Mouse (Mus musculus) MEL-GATA-1-ER (cell line): Measurements from ENCODE around the gene Josd2.

Source experiments
- DNase-seq: peaks from one replicate; pipeline ENCODE4 v3.0.0-alpha.2; 2012; ENCODE audit warnings: low read depth; ENCODE audit errors: extremely low read depth

Gene Josd2

DNA sequence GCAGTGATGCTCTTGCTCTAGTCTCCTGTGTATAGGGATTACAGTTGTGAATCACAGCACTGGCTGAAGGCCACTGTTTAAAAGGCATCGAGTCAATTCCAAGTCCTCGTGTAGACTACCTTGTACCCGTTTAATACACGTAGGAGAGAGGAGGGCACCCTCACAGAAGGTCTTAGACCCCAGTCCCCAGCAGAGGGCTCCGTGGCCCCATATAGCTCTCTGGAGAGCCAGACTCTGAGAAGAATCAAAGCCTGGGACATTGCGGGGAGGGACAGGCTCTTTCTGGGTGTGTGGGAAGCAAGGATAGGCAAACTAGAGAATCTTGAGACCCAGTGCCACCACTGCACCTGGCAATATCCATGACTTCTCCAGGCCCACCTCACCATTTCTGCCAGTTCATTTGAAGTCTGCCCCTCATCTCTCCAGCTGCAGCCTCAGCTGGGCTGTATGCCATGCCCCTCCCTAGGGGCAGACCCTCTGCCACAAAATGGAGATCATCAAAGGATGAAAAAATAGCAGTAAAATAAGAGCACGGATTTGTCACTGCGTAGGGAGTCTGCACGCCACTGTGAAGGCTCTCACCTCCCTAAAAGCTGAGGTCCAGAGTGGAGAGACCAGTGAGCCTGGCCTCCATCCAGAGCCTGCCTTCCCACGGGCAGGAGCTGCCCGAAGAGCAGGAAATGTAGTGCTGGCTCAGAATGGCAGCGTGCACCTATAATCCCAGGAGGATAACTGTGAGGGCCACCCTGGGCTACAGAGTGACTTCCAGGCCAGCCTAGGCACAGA lies 21.5 kb upstream of the Josd2 start:
- DNase-seq = no peak

DNA sequence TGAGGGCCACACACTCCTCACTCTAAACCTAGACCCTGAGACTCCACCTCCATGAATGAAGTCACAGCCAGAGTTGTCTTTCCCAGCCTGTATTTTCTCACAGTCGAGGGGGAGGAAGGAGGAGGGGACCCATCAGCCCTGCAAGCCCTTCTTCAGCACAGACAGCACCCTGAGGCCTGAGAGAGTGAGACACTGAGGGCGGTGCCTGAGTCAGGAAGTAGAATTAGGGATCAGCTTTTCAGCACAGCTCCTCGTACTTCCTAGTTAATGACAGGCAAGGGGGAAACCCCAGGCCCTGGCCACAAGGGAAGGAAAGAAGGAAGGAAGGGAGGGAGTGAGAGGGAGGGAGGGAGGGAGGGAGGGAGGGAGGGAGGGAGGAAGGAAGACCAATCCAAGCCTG lies 14.5 kb upstream of the Josd2 start:
- DNase-seq = no peak

DNA sequence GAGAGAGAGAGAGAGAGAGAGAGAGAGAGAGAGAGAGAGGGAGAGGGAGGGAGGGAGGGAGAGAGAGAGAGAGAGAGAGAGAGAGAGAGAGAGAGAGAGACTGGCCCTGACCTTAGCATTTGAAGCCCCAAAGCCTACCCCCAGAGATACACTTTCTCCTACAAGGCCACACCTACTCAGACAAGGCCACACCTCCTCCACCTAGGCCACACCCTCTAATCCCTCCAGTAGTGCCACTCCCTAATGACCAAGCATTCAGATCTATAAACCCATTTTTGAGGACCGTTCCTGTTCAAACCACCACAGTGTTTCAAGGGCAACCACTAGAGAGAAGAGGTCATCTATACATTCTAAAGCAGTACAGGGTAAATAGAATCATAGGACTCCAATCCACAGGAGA lies 11.5 kb upstream of the Josd2 start:
- no peak for DNase-seq

DNA sequence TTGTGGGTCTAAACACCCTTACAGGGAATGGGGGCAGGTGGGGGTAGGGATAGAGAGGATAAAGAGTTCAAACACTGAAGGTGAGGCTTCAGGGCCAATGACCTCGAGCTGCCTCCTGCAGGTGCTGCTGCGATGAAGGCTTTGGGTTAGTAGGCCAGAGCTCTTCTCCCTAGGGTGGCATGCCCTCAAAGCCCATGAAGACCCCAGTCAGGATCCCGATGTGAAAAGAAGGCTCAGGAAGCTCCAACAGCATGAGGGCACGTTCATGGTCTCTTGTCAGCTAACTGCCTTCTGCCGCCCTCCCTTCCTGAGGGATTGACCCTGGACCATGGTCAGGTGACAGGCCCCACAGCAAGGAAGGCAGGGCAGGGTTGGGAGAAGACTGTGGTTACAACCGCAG lies 7.7 kb upstream of the Josd2 start:
- DNase-seq = no peak

DNA sequence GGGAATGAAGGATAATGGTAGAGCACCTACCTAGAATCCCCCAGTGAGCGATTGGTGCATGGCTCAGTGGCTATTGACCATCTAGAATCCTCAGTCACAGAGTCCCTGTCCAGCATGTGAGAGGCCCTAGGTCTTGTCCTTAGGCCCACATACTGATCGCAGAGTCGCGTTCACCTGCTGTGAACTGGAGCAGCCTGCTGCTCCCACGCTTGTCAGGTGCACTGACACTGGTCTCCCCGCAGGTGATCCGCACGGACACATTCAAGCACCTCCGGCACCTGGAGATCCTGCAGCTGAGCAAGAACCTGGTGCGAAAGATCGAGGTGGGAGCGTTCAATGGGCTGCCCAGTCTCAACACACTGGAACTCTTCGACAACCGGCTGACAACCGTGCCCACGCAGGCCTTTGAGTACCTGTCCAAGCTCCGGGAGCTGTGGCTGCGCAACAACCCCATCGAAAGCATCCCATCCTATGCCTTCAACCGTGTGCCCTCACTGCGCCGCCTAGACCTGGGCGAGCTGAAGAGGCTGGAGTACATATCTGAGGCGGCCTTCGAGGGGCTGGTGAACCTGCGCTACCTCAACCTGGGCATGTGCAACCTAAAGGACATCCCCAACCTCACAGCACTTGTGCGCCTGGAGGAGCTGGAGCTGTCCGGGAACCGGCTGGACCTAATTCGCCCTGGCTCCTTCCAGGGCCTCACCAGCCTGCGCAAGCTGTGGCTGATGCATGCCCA lies 6.8 kb upstream of the Josd2 start:
- DNase-seq = no peak

DNA sequence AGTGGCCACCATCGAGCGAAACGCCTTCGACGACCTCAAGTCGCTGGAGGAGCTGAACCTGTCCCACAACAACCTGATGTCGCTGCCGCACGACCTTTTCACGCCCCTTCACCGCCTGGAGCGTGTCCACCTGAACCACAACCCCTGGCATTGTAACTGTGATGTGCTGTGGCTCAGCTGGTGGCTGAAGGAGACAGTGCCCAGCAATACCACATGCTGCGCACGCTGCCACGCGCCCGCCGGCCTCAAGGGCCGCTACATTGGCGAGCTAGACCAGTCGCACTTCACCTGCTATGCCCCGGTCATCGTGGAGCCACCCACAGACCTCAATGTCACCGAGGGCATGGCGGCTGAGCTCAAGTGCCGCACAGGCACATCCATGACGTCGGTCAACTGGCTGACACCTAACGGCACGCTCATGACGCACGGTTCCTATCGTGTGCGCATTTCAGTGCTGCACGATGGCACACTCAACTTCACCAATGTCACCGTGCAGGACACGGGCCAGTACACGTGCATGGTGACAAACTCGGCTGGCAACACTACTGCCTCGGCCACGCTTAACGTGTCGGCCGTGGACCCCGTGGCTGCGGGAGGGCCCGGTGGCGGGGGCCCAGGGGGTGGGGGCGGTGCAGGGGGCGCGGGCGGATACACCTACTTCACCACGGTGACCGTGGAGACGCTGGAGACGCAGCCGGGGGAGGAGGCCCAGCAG lies 6.1 kb upstream of the Josd2 start:
- DNase-seq = no peak

DNA sequence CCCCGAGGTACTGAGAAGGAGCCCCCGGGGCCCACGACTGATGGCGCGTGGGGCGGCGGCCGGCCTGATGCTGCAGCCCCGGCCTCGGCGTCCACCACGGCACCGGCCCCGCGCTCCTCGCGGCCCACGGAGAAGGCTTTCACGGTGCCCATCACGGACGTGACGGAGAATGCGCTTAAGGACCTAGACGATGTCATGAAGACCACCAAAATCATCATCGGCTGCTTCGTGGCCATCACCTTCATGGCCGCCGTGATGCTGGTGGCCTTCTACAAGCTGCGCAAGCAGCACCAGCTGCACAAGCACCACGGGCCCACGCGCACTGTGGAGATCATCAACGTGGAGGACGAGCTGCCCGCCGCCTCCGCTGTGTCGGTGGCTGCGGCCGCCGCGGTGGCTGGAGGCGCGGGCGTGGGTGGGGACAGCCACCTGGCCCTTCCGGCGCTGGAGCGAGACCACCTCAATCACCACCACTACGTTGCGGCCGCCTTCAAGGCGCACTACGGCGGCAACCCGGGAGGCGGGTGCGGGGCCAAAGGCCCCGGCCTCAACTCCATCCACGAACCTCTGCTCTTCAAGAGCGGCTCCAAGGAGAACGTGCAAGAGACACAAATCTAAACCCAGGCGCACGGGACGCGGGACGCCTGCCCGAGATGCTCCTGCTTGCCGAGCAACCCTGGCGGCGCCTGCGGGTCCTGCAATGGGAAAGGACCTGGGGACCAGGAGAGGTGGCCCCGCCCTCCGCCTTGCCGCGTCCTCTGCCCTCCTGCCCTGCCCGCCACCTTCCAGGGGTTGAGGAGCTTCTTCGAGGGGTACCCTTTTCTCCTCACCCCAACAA lies 5.3 kb upstream of the Josd2 start:
- no peak for DNase-seq

DNA sequence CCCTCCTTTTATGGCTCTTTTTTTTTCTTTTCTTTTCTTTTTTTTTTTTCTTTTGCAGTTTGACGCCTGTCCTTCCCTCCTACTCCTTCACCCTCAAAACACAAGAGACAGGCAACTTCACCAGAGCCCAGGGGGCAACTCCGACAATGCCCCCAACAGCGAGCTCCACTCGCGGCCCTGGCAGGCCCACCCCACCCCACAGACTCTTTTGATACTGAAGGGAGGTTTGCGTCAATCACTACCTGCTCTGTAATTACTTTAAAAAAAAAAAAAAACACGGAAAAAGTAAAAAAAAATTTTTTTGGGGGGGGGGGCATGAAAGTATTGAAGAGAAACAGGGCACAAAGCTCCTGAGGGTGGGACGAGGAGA lies 4.7 kb upstream of the Josd2 start:
- no peak for DNase-seq

DNA sequence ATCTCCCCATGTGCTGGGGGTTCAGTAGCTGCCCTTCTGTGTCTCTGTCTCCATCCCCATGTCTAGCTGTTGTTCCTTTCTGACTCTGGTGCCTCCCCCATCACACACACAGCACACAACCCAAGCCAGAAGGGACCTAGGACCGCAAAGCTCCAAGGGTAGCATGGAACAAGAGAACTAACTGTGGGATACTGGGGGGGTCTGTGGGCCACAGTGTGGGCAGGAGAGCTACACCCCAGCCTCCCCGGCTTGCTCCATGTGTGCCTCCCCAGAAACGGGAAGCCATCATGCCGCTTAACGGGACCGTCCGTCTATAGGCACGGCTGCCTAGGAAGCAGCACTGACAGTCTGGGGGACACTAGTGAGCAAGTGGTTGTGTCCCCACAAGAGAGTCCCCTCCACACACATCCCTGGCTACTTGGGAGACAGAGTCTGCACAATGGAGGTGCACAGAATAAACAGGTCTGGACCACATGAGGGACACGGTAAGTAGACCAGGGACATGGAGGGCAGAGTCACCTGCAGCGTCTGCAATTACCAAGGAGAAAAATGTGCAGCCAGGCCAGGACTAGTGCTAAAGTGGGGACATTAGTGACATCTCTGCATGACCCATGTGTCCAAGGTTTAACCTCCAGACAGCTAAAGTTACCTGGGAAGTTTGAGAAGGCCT lies 4.1 kb upstream of the Josd2 start:
- no peak for DNase-seq

DNA sequence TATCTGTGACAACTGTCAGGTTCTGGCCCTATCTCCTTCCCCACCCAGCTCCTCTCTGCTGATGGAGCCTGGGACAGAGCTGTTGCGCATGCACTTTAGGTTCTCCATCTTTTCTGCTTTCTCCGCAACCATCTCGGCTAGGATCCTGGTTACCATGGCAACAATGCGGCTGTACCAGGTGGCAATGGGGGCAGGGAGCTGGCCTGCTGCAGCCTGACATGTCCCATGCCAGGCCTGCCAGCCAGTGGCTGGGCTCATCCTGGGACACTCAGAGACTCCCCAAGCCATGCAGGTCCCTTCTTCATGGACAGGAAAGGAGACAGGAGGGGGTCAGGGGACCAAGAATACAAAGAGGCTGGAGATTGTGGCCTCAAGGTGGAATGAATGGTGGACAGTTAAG lies 3.3 kb upstream of the Josd2 start:
- no peak for DNase-seq

DNA sequence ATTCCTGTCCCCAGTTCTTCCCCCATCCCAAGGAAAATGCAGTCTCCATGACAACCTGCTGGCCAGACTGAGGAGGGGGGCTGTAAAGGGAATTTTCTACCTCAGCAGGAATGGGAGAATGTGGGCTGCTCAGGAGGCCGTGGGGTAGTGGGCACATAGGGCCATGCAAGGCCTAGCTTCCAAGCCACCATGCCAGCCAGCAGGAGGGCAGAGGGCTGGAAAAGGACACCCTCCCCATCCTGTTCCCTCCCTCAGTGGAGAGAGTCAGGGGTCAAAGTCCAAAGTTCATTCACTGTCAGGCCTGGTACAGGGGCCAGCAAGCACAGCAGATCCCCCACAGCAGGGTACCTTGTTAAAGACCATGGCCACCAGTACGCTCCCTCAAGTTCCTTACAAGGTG lies 2.7 kb upstream of the Josd2 start, which contains the start of gene Aspdh:
Aspdh (plus strand) TSS at position 281 of the 400 bp plus-strand sequence.
- no peak for DNase-seq

DNA sequence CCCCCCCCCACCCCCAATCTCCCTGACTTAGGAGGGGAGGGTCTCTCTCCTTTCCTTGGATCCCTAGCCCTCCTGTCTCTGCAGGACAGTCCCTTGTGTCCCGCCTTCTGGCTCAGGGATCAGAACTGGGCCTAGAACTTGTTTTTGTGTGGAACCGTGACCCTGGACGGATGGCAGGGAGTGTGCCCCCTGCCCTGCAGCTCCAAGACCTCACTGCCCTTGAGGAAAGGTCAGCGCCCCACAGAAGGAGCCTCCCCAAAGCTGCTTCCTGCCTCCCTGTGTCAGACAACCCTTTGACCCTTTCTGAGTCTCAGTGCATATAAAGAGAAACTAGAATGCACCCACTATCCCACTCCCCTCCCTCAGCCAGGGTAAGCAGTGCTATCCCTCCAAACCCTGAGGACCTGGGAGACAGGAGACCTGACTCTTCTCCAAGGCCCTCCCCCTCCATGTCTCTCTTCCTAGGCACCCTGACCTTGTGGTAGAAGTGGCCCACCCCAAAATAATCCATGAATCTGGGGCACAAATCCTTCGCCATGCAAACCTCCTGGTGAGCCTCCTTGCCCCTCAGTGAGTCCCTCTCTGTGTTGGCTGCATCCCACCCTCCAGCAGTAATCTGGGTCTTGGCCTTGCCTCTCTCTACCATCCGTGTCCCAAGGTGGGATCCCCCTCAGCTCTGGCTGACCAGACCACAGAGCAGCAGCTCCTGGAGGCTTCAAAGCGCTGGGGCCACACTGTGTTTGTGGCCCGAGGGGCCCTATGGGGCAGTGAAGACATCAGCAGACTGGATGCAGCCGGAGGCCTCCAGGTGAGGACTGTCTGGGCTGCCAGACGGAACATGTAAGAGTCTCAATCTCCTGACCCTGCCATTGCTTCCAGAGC lies 1.5 kb upstream of the Josd2 start:
- no peak for DNase-seq

DNA sequence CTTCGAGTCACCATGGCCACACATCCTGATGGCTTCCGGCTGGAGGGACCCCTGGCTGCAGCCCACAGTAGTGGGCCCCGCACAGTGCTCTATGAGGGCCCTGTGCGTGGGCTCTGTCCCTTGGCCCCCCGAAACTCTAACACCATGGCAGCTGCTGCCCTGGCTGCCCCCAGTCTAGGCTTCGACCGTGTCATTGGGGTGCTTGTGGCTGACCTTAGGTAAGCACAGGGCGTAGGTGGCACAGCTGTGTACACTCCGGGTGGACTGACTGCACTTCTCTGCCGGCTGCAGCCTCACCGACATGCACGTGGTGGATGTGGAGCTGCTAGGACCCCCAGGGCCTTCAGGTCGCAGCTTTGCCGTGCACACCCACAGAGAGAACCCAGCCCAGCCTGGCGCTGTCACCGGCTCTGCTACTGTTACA lies 880 bp upstream of the Josd2 start:
- no peak for DNase-seq

DNA sequence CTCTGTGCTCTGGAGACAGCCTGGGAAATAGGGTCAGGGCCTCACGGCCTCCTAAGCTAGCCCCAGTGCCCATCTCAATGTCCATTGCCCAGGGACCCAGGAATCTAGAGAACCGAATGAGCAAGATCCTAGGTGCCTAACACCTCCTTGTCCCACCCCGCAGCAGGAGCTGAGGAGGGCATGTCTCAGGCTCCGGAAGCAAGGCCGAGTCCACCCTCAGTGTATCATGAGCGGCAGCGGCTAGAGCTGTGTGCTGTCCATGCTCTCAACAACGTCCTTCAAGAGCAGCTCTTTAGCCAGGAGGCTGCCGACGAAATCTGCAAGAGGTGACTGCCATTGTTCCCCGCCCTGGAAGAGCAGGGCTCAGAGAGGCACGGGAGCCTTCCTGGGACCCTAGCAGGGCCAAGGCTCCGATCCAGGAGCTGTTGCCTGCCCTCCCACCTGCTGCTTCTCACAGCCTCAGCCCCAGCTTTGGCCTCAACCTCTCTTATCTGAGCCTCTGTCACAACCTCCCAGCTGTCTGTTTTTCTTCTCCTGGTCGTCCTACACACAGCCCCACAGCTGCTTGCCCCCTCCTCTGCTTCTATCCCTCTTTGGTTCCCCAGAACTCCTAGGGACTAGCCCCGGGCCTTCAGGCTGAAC lies 985 bp downstream of the Josd2 start:
- DNase-seq = no peak

DNA sequence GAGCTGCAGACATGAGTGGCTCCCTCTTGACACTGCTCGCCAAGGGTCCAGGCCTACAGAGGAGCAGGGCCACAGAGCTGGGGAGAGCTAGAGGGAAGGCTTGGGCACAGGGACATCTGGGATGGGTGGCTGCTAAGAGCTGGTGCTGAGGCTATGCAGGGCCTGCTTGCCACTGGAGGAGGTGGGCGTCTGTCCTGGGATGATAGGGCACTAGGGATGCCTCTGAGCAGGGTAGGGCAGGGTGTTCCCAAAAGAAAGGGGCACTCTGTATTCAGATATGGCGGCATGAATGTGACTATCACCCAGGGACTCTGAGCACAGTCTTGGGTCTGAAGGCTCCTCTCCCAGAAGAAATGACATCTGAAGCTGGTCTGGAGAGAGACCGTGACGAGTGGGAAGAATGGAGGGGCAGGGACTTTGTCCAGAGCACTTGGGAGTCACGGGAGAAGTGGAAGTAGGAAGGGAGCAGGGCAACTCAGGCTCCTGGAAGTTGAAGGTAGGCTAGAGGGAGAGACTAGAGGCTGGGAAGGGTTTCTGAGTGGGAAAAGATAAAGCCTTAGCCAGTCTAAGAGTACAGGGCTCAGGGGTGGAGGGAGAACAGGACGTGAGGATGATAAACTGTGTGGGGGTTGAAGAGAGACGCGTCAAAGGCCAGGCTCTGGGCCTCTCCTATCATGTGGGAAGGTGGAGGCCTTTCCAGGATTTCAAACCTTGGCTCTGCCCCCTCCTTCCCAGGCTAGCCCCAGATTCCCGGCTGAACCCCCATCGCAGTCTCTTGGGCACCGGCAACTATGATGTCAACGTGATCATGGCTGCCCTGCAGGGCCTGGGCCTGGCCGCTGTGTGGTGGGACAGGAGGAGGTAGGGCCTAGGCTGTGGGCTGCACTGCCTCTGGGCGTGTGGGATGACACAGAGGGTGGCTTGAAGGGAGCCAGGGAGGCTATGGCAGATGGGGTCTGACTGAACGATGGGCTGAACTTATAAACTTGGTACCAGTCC lies 2.2 kb downstream of the Josd2 start:
- DNase-seq = no peak

DNA sequence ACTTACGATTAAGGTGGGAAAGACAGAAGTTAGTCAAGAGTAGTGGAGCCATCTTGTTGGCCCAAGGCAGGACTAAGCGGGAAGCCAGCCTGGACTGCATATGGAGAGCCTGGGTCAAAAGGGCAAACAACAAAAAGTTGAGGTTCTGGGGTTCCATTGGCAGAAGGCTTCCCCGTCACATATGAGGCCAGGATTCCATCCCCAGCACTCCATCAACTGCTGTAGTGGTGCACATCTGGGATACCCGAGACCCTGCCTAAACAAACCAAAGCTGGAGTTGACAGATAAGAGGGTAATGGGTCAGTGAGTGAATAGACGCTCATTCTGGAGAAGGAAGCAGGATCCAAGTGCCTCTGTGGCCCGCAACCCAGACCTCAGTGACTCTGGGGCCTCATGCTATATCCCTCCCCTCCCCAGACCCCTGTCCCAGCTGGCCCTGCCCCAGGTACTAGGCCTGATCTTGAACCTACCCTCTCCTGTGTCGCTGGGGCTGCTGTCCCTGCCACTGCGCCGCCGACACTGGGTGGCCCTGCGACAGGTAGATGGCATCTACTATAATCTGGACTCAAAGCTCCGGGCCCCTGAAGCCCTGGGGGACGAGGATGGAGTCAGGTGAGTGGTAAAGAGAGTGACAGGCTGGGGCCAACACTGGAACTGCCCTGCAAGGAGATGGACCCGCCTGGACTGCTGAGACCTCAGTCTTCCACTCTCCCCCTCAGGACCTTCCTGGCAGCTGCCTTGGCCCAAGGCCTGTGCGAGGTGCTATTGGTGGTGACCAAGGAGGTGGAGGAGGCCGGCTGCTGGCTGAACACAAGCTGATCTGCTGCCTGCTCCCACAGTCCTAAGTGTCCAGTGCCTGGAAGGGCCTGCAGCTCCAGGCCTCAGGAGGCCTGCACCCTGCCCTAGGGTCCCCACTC lies 3.2 kb downstream of the Josd2 start:
- no peak for DNase-seq
